Mouse (Mus musculus): ENCODE results near the gene Inka1.

- TF ChIP-seq CTCF (IDR thresholded peaks at IDR 0.05; ENCODE audit: extremely low read depth, insufficient read depth, low read length) (no peak), POLR2A (IDR thresholded peaks at IDR 0.05; ENCODE audit: extremely low read depth, insufficient read depth, low read length) (no peak)
Observed at GRCm38 (mm10) chr9:108032126-108032525, 46.4 kb upstream of the Inka1 start.

Data from cortical plate, adult 2 months (tissue).